Mouse (Mus musculus): ENCODE data around the gene Serpina3f. TPM values are rescaled to one million over a fixed set of nuclear protein-coding genes. Genes with fewer than 3 reads are reported as not detected.

The Serpina3f gene
- polyA plus RNA-seq (2012; rRNA removed; ENCODE audit: low replicate concordance), result 0.32 and 0.99 TPM in 2 replicates

GRCm38 (mm10) chr12:104214445-104214753 lies at the start of gene Serpina3f:
TSS of gene Serpina3f (plus strand) at chr12:104214544.

GRCm38 (mm10) chr12:104235915-104236314 lies 21.6 kb downstream of the Serpina3f start, which contains the start of gene Serpina3g:
TSS of gene Serpina3g (plus strand) at chr12:104236245.

GRCm38 (mm10) chr12:104262863-104263262 lies 48.5 kb downstream of the Serpina3f start, which contains the start of gene Serpina3i:
TSS of gene Serpina3i (plus strand) at chr12:104263122.

Other genes starting within 250 kb of the Serpina3f start
- gene Serpina11, start 224.6 kb upstream of the Serpina3f start, polyA plus RNA-seq (2012; rRNA removed; ENCODE audit: low replicate concordance), result 0.10 and 0.59 TPM in 2 replicates
- 0.76 TPM in 1 of 2 replicates, not detected in the other for gene Serpina9, start 200.8 kb upstream of the Serpina3f start, polyA plus RNA-seq (2012; rRNA removed; ENCODE audit: low replicate concordance)
- gene Serpina12, start 170.1 kb upstream of the Serpina3f start, polyA plus RNA-seq (2012; rRNA removed; ENCODE audit: low replicate concordance), result 0.10 TPM in 1 of 2 replicates, not detected in the other
- 0.10 TPM in 1 of 2 replicates, not detected in the other for gene Serpina5, start 113.4 kb upstream of the Serpina3f start, polyA plus RNA-seq (2012; rRNA removed; ENCODE audit: low replicate concordance)
- gene Serpina3a, start 101.8 kb upstream of the Serpina3f start, polyA plus RNA-seq (2012; rRNA removed; ENCODE audit: low replicate concordance), result 0.29 TPM in 1 of 2 replicates, not detected in the other
- gene Serpina3b, start 86.5 kb upstream of the Serpina3f start, polyA plus RNA-seq (2012; rRNA removed; ENCODE audit: low replicate concordance), result 1.4 TPM in 2 replicates
- 48.3 and 196 TPM in 2 replicates for gene Serpina3c, start 60.7 kb upstream of the Serpina3f start, polyA plus RNA-seq (2012; rRNA removed; ENCODE audit: low replicate concordance)
- 4.3 and 12.5 TPM in 2 replicates for gene Serpina3g, start 21.7 kb downstream of the Serpina3f start, polyA plus RNA-seq (2012; rRNA removed; ENCODE audit: low replicate concordance)
- 0.14 and 0.19 TPM in 2 replicates for gene Serpina3i, start 48.6 kb downstream of the Serpina3f start, polyA plus RNA-seq (2012; rRNA removed; ENCODE audit: low replicate concordance)
- gene Serpina3j, start 100.0 kb downstream of the Serpina3f start, polyA plus RNA-seq (2012; rRNA removed; ENCODE audit: low replicate concordance), result 0.45 and 0.47 TPM in 2 replicates
- gene Serpina3k, start 123.9 kb downstream of the Serpina3f start, polyA plus RNA-seq (2012; rRNA removed; ENCODE audit: low replicate concordance), result 1.8 and 1.9 TPM in 2 replicates
- gene Serpina3m, start 123.9 kb downstream of the Serpina3f start, polyA plus RNA-seq (2012; rRNA removed; ENCODE audit: low replicate concordance), result 0.57 and 7.4 TPM in 2 replicates
- 114 and 1,277 TPM in 2 replicates for gene Serpina3n, start 192.2 kb downstream of the Serpina3f start, polyA plus RNA-seq (2012; rRNA removed; ENCODE audit: low replicate concordance)